Mouse (Mus musculus): ENCODE data around the gene Agtpbp1. TPM values are rescaled to one million over a fixed set of nuclear protein-coding genes. Genes with fewer than 3 reads are reported as not detected.
A peak's percentile ranks its signal among the peaks of the same experiment; 100 is the strongest.
"Not testable (repeated sequence)": the region's sequence is repeated elsewhere in the genome, so short reads cannot be mapped to it uniquely, and the experiment has no call there.

Gene Agtpbp1
- polyA plus RNA-seq, 1 experiment, result 13.5 TPM

- H3K27ac ChIP-seq (ENCODE audit: control insufficient read depth, insufficient read depth, low read length), result no peak overlapping the region
- no peak overlapping the region for H3K4me3 ChIP-seq (ENCODE audit: control insufficient read depth, insufficient read depth, low read length)
- no peaks in the 10 kb centered on the region for H3K27me3 ChIP-seq (ENCODE audit: control insufficient read depth, insufficient read depth, low read length)
- WGBS, result 89% methylated on average over 10 of the region's 10 CpGs
- no peak for DNase-seq
- TF ChIP-seq CTCF (IDR thresholded peaks at IDR 0.05; ENCODE audit: borderline replicate concordance, control insufficient read depth, extremely low read depth, insufficient read depth, low read length, poor library complexity) (no peak), POLR2A (IDR thresholded peaks at IDR 0.05; ENCODE audit: control insufficient read depth, extremely low read depth, insufficient read depth, low read length, poor library complexity) (no peak)
- H3K4me1 ChIP-seq (replicated peaks; ENCODE audit: control insufficient read depth, insufficient read depth, low read length), result no peaks in the 10 kb centered on the region
- H3K36me3 ChIP-seq (ENCODE audit: control insufficient read depth, insufficient read depth, low read length), result peaks cover 41% of the 10 kb centered on the region
These were observed 20.3 kb upstream of the Agtpbp1 start for GRCm38 (mm10) chr13:59605221-59605922.

GRCm38 (mm10) chr13:59604511-59604910, 19.5 kb upstream of the Agtpbp1 start:
- no peaks in the 10 kb centered on the region for H3K27me3 ChIP-seq (ENCODE audit: control insufficient read depth, insufficient read depth, low read length)
- H3K27ac ChIP-seq (ENCODE audit: control insufficient read depth, insufficient read depth, low read length), result no peak overlapping the region
- DNase-seq, result no peak
- TF ChIP-seq POLR2A (IDR thresholded peaks at IDR 0.05; ENCODE audit: control insufficient read depth, extremely low read depth, insufficient read depth, low read length, poor library complexity), result no peak
- no peak for TF ChIP-seq CTCF (IDR thresholded peaks at IDR 0.05; ENCODE audit: borderline replicate concordance, control insufficient read depth, extremely low read depth, insufficient read depth, low read length, poor library complexity)
- H3K4me3 ChIP-seq (ENCODE audit: control insufficient read depth, insufficient read depth, low read length), result no peak overlapping the region
- whole genome bisulfite sequencing, result 100% methylated on average over 1 of the region's 1 CpGs
- no peaks in the 10 kb centered on the region for H3K4me1 ChIP-seq (replicated peaks; ENCODE audit: control insufficient read depth, insufficient read depth, low read length)
- H3K36me3 ChIP-seq (ENCODE audit: control insufficient read depth, insufficient read depth, low read length), result peaks cover 45% of the 10 kb centered on the region

GRCm38 (mm10) chr13:59603096-59603495, 18.1 kb upstream of the Agtpbp1 start:
- no peaks in the 10 kb centered on the region for H3K4me1 ChIP-seq (replicated peaks; ENCODE audit: control insufficient read depth, insufficient read depth, low read length)
- H3K4me3 ChIP-seq (ENCODE audit: control insufficient read depth, insufficient read depth, low read length), result no peak overlapping the region
- TF ChIP-seq CTCF (IDR thresholded peaks at IDR 0.05; ENCODE audit: borderline replicate concordance, control insufficient read depth, extremely low read depth, insufficient read depth, low read length, poor library complexity) (no peak), POLR2A (IDR thresholded peaks at IDR 0.05; ENCODE audit: control insufficient read depth, extremely low read depth, insufficient read depth, low read length, poor library complexity) (no peak)
- no peaks in the 10 kb centered on the region for H3K27me3 ChIP-seq (ENCODE audit: control insufficient read depth, insufficient read depth, low read length)
- no peak overlapping the region for H3K27ac ChIP-seq (ENCODE audit: control insufficient read depth, insufficient read depth, low read length)
- H3K36me3 ChIP-seq (ENCODE audit: control insufficient read depth, insufficient read depth, low read length), result peaks cover 36% of the 10 kb centered on the region
- no peak for DNase-seq
- 97% methylated on average over 5 of the region's 5 CpGs for WGBS

DNA sequence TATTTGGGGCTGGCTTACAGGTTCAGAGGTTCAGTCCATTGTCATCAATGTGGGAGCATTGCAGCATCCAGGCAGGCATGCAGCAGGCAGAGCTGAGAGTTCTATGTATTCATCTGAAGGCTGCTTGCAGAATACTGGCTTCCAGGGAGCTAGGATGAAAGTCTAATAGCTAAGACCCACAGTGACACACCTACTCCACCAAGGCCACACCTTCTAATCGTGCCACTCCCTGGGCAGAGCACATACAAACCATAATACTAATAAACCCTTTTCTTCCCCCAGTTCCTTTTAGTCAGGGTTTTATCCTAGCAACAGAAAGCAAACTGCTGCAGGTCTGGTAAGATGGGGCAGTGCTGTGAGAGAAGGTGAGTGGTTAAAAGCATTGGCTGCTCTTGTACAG, 7.6 kb upstream of the Agtpbp1 start:
- Histone ChIP-seq H3K4me1 (replicated peaks; ENCODE audit: control insufficient read depth, insufficient read depth, low read length) (no peaks in the 10 kb centered on the region), H3K4me3 (ENCODE audit: control insufficient read depth, insufficient read depth, low read length) (no peak overlapping the region), H3K27me3 (ENCODE audit: control insufficient read depth, insufficient read depth, low read length) (no peaks in the 10 kb centered on the region), H3K27ac (ENCODE audit: control insufficient read depth, insufficient read depth, low read length) (no peak overlapping the region), H3K36me3 (ENCODE audit: control insufficient read depth, insufficient read depth, low read length) (peaks cover 10% of the 10 kb centered on the region)
- no peak for DNase-seq
- 88% methylated on average over 1 of the region's 1 CpGs for WGBS
- TF ChIP-seq CTCF (IDR thresholded peaks at IDR 0.05; ENCODE audit: borderline replicate concordance, control insufficient read depth, extremely low read depth, insufficient read depth, low read length, poor library complexity) (no peak), POLR2A (IDR thresholded peaks at IDR 0.05; ENCODE audit: control insufficient read depth, extremely low read depth, insufficient read depth, low read length, poor library complexity) (no peak)

DNA sequence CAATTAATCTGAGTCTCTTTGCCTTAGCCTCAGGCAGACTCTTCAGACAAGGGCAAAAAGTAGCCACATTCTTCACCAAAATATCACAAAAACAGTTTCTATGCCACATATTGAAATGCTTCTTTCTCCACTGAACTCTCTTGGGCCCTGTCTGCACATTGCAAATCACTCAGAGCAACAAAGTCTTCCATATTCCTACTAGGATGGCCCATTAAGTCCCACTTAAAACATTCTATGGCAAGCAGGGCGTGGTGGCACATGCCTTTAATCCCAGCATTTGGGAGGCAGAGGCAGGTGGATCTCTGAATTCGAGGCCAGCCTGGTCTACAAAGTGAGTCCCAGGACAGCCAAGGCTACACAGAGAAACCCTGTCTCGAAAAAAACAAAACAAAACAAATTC, 7.0 kb upstream of the Agtpbp1 start:
- DNase-seq; H3K27ac ChIP-seq (ENCODE audit: control insufficient read depth, insufficient read depth, low read length); H3K4me1 ChIP-seq (replicated peaks; ENCODE audit: control insufficient read depth, insufficient read depth, low read length); H3K4me3 ChIP-seq (ENCODE audit: control insufficient read depth, insufficient read depth, low read length); H3K27me3 ChIP-seq (ENCODE audit: control insufficient read depth, insufficient read depth, low read length): not testable (repeated sequence)
- WGBS, result 94% methylated on average over 3 of the region's 3 CpGs
- peaks cover 10% of the 10 kb centered on the region for H3K36me3 ChIP-seq (ENCODE audit: control insufficient read depth, insufficient read depth, low read length)

DNA sequence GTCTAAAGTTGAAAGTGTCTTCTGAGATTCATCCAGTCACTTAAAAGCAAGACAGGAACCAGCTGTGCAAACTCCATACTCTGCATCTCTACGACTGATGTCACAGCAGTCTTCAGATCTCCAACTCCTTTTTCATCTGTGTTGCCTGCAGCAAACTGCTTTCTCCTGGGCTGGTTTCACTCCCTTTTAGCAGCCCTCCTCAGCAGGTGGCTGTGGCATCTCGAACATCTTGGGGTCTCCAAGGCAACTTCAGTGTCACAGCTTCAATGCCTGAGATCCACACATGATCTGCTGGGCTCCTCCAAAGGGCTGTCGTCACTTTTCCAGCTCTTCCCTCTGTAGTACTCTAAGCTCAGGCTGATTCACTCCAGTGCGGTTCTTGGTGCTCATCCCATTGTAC, 5.7 kb upstream of the Agtpbp1 start:
- no peak overlapping the region for H3K4me3 ChIP-seq (ENCODE audit: control insufficient read depth, insufficient read depth, low read length)
- no peak overlapping the region for H3K27ac ChIP-seq (ENCODE audit: control insufficient read depth, insufficient read depth, low read length)
- peak; percentile 37 for DNase-seq
- WGBS, result 64% methylated on average over 4 of the region's 4 CpGs
- H3K27me3 ChIP-seq (ENCODE audit: control insufficient read depth, insufficient read depth, low read length), result no peaks in the 10 kb centered on the region
- peaks cover 4% of the 10 kb centered on the region for H3K4me1 ChIP-seq (replicated peaks; ENCODE audit: control insufficient read depth, insufficient read depth, low read length)
- TF ChIP-seq POLR2A (IDR thresholded peaks at IDR 0.05; ENCODE audit: control insufficient read depth, extremely low read depth, insufficient read depth, low read length, poor library complexity) (no peak), CTCF (IDR thresholded peaks at IDR 0.05; ENCODE audit: borderline replicate concordance, control insufficient read depth, extremely low read depth, insufficient read depth, low read length, poor library complexity) (no peak)
- peaks cover 8% of the 10 kb centered on the region for H3K36me3 ChIP-seq (ENCODE audit: control insufficient read depth, insufficient read depth, low read length)

DNA sequence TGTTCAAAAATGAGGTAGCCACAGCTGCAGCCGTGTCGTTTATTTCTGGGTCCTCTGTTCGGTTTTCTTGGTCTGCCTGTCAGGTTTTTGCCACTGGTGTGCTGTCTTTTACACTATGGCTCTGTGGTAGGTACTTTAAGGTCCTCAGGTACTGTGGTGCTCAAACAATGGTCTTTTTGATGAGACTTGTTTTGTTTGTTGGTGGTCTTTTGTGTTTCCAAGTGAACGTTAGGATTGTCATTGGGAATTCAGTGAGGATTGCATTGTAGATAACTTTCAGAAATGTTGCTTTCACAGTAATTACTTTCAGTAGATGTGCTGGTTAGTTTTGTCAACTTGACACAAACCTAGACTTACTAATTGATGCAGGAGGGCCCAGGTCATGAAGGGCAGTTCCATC, 4.6 kb upstream of the Agtpbp1 start:
- WGBS, result 98% methylated on average over 4 of the region's 4 CpGs
- no peaks in the 10 kb centered on the region for H3K27me3 ChIP-seq (ENCODE audit: control insufficient read depth, insufficient read depth, low read length)
- no peak for DNase-seq
- H3K4me3 ChIP-seq (ENCODE audit: control insufficient read depth, insufficient read depth, low read length), result no peak overlapping the region
- no peak overlapping the region for H3K27ac ChIP-seq (ENCODE audit: control insufficient read depth, insufficient read depth, low read length)
- peaks cover 6% of the 10 kb centered on the region for H3K4me1 ChIP-seq (replicated peaks; ENCODE audit: control insufficient read depth, insufficient read depth, low read length)
- TF ChIP-seq POLR2A (IDR thresholded peaks at IDR 0.05; ENCODE audit: control insufficient read depth, extremely low read depth, insufficient read depth, low read length, poor library complexity) (no peak), CTCF (IDR thresholded peaks at IDR 0.05; ENCODE audit: borderline replicate concordance, control insufficient read depth, extremely low read depth, insufficient read depth, low read length, poor library complexity) (no peak)
- peaks cover 8% of the 10 kb centered on the region for H3K36me3 ChIP-seq (ENCODE audit: control insufficient read depth, insufficient read depth, low read length)
